Mouse (Mus musculus): Measurements from ENCODE around the gene Ipo11.
"Not testable (repeated sequence)": the region's sequence is repeated elsewhere in the genome, so short reads cannot be mapped to it uniquely, and the experiment has no call there.

The Ipo11 gene

DNA sequence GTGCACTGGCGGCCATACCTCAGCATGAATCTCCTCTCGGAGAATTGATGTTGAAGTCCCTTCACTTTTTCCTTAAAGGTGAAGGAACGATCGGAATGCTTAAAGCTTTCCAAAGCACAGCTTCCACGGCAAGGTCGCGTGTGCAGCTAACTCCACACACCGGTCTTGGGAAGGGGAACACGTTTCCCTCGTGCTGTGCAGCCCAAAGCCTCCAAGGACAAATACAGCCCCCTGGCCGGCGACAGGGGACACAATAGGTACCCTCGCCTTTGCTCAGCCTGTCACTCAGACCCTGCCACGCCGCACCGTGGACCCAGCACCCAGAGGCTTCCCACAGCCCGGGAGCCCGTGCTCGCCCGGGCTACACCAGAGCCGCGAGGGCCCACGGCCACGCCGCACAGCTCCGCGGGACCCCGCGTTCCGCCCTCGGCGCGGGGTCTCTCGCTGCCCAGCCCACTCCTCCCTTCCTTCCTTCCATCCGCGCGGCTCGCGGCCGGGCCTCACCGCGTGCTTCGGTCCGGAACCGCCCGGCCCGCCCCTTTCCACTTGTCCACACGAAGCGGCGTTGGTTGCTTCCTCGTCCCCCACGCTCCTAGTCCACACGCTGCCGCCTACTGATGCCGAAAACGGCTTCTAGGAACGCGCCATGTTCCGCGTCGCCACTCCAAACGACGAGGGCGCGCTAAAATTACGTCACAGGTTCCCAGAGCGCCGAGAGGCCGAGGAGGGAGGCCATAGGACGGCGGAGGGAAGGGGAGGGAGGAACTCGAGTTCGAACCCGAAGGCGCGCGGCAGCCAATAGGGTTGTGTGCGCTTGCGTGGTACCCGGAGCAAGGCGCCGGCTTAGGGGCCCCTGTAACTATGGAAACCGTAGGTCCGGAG is at the start of gene Ipo11:
Gene Ipo11 (minus strand): TSS at position 703 of the 882 bp plus-strand sequence.
- peak; percentile 95 for DNase-seq (ENCODE audit: low read depth, low spot score)

DNA sequence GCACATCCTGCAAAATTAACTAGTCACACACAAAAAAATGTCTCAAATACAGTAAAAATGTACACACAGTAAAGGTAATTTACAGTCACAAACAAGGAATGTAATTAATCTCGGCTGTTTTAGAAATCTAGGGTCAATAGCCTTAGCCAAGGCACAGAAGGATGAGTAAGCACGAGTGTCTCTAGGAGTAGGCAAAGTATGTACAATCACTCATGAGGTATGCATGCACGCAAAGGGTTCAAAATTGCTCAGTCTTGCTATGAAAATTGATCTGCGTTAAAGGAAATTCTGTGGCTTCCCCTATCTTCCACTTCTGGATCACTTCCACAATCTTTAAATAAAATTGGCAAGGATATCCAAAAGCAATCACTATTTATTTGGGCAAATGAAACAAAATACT is 24.7 kb upstream of the Ipo11 start:
- DNase-seq (ENCODE audit: low read depth, low spot score): no peak

DNA sequence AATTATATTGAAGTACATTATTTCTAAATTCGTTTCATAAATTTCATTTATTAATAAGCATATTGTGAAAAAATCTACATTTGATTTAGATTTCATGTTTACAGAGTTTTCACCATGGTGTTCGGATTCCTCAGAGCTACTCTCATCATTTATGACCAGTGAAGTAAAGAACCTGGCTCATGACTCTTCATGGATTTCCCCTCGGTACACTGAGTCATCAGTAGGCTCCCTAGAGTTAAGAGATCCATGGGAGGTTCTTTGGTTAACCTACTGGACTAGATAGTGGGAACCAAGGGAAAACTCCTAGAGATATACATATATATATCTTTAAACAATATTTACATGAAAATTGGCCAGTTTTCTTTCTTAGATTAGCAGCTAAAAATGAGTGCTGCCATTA is 23.8 kb upstream of the Ipo11 start:
- no peak for DNase-seq (ENCODE audit: low read depth, low spot score)

DNA sequence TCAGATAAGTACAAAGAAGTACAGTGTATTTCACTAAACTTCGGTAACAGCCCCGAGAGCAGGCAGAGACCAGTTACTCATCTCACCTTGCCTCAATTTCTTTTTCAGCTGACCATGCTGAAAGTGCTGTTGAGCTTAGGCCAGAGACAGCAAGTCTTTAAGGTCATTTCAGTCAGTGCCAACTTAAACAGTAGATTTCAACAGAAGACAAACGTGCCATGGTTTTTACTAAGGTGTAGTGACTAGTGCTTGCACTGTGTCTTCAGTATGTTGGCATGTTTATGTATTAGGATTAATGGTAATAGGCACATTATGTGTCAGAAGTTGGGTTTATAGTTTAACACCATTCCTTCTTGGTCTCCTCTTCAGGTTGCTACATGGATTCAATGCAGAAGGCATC is 21.5 kb upstream of the Ipo11 start:
- no peak for DNase-seq (ENCODE audit: low read depth, low spot score)

DNA sequence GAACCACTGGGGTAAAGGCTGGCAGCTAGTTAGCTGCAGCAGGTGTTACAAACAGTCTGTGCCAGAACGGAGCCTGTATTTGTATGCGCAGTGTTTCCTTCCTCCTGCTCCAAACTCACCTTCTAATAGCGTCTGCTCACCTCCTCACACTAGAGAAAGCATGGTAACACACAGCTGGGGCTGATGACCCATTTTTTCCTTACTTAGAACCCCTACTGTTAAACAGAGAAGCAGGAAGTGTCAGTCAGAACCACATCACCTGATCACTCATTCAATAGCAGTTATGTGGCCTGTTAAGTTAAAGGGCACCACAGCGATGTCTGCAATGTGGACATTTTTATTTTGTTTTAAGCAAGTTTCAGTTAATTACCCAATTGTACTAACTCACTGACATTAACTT is 20.8 kb upstream of the Ipo11 start:
- no peak for DNase-seq (ENCODE audit: low read depth, low spot score)

DNA sequence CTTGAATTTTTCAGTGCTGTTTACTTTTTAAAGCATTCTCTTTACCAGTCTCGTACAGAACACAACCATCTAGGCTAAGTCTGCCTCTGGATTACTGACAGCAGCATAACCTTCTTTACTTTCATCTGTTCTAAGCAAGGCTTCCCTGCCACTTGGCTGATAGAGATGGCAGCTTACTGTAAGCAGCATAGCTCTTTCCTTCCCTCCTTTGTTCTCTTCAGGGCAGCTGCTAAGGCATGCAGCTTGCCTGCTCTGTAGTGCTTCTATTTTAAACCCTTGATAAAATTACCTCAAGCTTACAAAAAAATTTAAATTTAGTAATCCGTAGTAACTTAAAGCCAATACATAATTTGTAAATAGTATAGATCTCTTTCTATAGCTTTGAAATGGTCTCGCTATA is 18.1 kb upstream of the Ipo11 start:
- no peak for DNase-seq (ENCODE audit: low read depth, low spot score)

- DNase-seq (ENCODE audit: low read depth, low spot score): no peak
These were observed 10.8 kb upstream of the Ipo11 start for GRCm38 (mm10) chr13:106947583-106947982.

GRCm38 (mm10) chr13:106946594-106947540 is 10.1 kb upstream of the Ipo11 start, which contains the start of gene Dimt1:
TSS of gene Dimt1 (plus strand) at chr13:106947127.
- peak; percentile 92 for DNase-seq (ENCODE audit: low read depth, low spot score)

- no peak for DNase-seq (ENCODE audit: low read depth, low spot score)
These were observed 8.8 kb upstream of the Ipo11 start for GRCm38 (mm10) chr13:106945518-106945917.

DNA sequence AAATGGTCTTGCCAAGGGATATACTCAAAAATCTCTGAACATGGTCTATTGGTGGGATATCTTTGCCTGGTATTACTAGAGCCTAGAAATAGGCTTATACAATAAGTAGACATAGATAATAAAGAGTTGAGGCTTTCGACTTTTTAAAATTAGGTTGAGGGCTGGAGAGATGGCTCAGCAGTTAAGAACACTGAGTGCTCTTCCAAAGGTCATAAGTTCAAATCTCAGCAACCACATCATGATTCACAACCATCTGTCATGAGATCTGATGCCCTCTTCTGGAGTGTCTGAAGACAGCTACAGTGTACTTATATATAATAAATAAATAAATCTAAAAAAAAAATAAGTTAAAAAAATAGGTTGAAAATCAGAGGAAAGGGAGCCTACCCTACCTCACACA is 6.0 kb upstream of the Ipo11 start:
- DNase-seq (ENCODE audit: low read depth, low spot score): no peak

GRCm38 (mm10) chr13:106941211-106941976 is 4.6 kb upstream of the Ipo11 start:
- DNase-seq (ENCODE audit: low read depth, low spot score): peak; percentile 89

GRCm38 (mm10) chr13:106937138-106937472 is 347 bp upstream of the Ipo11 start:
- no peak for DNase-seq (ENCODE audit: low read depth, low spot score)

- no peak for DNase-seq (ENCODE audit: low read depth, low spot score)
These were observed 895 bp downstream of the Ipo11 start for GRCm38 (mm10) chr13:106935871-106936255.

- no peak for DNase-seq (ENCODE audit: low read depth, low spot score)
These were observed 7.6 kb downstream of the Ipo11 start for GRCm38 (mm10) chr13:106929201-106929600.

- DNase-seq (ENCODE audit: low read depth, low spot score): no peak
These were observed 8.5 kb downstream of the Ipo11 start for GRCm38 (mm10) chr13:106928296-106928695.

GRCm38 (mm10) chr13:106925921-106926320 is 10.8 kb downstream of the Ipo11 start:
- peak; percentile 34 for DNase-seq (ENCODE audit: low read depth, low spot score)

DNA sequence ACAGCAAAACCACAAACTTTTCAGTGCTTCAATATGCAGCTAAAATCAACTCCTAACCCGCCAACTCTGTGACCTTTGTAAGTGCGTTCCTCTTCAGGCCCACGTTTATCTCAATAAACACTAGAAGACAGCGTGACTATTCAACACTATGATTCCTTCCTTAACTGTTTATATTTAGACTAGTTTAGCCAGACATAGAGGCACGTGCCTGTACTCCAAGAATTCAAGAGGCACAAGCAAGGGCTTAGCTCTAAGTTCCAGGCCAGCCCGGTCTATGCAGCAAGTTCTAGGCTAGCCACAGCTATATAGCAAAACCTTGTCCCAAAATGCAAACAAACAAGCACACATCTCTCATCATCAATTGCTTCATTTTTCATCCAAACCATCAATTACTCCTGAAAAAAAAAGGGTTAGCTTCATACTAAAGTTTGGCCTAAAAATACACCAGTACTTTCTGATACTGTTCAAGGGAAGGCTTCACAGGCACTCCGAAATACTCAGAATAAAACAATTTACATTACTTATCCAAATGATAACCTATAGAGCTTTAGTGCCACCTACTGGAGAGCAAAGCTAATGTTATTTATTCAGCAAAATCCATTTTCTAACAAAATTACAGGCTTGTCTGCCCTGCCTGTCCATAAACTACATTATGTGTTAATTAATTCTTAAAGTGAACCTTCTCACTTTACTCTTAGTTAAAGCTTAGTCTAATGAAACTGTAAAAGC is 18.3 kb downstream of the Ipo11 start:
- DNase-seq (ENCODE audit: low read depth, low spot score): no peak

DNA sequence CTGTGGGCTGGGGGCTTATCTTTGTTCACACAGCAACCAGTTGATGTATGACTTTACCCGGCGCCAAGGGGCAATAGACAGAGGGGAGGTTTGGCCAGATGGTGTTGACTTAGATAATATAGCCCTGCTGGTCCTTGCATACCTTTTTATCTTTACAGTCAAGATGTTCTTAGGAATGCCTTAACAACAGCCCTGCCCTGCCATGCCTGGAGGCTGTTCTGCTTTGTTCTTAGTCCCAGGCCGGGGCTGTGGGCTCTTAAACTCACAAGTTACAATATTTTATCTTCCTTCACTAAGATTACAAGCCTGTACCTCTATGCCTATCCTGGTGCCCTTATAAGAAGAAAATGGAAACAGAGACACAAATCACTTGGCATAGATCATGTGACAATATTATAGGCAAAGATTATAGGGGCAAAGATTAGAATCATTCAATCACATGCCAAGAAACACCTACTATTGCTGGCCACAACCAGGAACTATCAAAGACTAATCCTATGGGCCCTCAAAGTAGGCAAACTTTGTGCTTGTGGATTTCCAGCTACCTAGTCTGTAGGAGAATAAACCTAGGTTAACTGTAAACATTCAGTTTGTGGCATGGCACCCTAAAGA is 23.5 kb downstream of the Ipo11 start:
- no peak for DNase-seq (ENCODE audit: low read depth, low spot score)

DNA sequence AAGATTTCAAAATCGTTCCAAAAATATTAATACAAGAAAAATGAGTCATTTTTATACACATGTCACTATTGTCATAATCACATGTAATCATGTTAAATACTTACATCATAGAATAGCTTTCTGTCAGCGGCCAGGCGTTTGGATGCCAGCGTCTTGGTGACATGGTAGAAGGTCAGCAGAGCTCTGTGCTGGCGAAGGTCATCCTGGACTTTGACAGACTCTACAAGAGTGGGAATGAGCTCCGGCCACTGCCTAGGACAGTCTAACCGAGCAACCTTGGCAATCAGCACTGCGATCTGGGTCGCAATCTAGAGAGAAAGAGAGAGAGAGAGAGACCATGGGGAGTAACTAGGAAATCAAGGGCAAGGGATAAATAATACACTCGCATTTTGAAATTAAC is 26.7 kb downstream of the Ipo11 start:
- DNase-seq (ENCODE audit: low read depth, low spot score): no peak

DNA sequence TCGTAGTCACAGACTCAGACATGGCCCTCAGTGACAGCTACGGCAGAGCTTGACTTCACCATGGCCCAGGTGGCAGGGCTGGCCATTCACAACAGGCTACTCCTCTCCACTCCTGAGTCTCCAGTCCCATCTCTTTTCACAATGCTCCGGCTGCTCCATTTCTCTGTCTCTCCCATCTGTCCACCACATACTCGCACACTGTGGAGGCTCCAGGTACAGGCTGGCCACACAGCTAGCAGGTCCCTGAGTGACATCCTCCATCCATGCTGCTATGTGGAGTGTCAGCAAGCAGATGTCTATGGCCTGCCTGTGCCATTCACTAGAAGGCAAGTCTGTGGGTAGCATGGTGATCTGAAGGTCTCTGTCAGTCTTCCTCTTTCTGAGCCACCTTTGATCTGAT is 29.5 kb downstream of the Ipo11 start:
- DNase-seq (ENCODE audit: low read depth, low spot score): no peak

DNA sequence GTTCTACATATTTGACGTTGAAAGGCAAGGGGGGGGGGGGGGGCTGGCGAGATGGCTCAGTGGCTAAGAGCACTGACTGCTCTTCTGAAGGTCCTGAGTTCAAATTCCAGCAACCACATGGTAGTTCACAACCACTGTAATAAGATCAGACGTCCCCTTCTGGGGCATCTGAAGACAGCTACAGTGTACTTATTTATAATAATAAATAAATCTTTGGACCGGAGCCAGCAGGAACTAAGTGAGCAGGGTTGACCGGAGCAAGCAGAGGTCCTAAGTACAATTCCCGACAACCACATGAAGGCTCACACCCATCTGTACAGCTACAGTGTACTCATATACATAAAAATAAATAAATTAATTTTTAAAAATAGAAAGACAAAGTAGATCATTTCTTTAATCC is 31.6 kb downstream of the Ipo11 start:
- not testable (repeated sequence) for DNase-seq (ENCODE audit: low read depth, low spot score)

Measured in ES-CJ7 (cell line).